Mouse (Mus musculus): Measurements from ENCODE around the gene Fam84b. TPM values are rescaled to one million over a fixed set of nuclear protein-coding genes. Genes with fewer than 3 reads are reported as not detected.
"Not testable (repeated sequence)": the region's sequence is repeated elsewhere in the genome, so short reads cannot be mapped to it uniquely, and the experiment has no call there.

Fam84b gene
- polyA plus RNA-seq (2017; shearing (Covaris generic)), result 1 to 10 TPM; 1.7 to 2.2 TPM

DNA sequence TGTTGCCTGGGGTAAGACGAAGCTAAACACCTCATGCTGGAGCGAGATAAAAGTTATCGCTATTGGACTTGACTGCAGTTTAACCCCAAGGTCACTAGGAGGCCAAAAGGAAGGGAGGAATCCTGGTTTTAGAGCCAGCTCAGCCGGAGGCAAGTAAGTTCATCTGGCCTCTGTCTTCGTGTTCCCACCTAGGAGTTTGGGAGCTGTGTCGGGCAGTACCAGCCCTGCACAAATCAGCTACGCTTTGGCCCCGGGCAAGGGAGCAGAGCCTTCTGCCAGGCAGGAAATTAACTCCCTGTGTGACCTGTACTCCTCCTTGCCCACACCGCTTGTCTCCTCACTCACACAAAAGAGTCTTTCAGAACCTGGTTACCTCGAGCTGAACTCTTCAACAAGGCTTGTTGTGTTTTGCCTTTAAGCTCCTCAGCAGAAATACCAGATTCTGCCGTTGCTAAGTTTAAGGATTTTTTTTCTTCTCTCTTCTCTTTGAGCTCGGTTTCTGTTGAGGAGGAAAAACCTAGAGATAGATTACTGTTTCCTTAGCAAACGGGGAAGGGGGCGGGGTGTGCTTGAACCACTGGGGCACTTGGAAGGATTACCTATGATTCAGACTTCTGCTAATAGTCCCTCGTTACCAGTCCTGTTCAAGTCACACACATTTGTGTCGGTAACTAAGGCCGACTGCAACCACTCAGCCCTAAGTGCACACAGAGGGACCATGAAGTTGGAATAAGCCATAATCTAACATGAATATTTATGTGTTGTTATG is at the start of gene Fam84b:
Fam84b (minus strand) TSS at position 548 of the 769 bp plus-strand sequence.
- no peak for ATAC-seq

DNA sequence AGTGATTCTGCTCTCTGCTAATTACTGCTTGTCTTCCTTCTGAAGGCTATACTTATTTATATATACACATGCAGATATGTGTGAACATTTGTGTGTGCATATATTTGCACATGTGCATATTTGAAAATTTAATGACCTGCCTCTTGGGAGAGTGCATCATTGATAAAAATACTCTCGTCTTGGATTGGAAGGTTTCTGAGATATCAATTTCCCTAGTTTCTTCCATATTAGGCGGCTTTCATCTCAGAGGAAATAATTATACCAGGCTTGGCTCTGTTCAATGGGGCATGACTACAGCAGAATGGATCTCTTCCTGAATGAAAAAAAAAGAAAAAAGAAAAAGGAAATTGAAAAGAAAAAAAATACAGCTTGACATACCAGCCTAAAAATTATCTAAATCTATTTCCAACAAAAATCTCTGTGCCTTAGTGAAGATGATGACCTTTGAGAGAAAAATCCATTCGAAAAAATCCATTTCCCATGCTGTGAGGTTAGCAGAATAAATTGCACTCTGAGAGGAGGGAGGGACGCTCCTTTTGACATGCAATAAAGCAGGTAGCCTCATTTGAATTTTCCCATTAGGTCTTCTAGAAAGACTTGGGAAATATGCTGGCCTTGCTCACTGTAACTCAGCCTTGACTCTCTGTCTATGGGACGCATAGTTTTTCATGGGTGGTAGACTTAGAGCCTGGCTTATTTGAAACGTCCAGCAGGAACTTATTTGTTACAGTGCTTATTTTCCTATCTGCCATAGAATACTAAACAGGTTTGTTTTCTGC is 44.8 kb upstream of the Fam84b start:
- ATAC-seq, result no peak

DNA sequence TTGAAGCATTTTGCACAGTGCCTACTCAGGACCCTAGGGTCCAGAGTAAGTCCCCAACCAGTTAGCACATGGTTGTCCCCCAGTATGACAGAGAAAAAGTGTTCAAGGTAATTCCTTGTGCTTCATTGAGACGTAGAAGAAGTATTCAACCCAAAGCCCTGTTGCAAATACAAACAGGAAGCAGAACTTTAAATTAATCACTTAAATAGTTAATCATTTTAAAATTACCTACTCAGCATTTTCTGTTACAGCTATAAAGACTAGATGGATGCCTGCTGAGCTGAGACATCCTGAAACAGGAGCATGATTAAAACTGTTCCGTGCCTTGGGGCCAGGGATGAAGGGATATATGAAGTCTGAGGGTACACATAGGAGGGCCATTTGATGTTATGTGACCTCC is 42.5 kb upstream of the Fam84b start:
- ATAC-seq, result no peak

DNA sequence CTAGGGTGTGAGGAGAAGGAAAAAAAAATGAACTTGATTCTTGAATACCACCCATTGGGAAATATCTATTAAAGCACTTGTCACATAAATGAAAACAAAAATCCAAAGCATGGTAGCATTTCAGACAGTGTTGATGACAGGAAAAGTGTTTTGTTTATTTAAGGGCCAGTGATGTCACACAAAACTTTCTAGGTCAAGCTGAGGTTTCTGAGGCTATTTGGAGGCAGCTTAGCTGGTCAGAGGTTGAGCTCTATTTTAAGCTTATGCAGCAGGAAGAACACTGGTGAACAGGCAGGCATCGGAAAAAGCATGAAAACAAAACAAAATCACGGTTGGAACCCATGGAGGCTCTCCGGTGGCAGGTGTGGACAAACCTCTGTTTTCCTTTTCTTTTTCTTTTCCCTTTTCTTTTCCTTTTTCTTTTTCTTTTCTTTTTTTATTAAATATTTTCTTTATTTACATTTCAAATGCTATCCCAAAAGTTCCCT is 39.4 kb upstream of the Fam84b start:
- ATAC-seq, result no peak

DNA sequence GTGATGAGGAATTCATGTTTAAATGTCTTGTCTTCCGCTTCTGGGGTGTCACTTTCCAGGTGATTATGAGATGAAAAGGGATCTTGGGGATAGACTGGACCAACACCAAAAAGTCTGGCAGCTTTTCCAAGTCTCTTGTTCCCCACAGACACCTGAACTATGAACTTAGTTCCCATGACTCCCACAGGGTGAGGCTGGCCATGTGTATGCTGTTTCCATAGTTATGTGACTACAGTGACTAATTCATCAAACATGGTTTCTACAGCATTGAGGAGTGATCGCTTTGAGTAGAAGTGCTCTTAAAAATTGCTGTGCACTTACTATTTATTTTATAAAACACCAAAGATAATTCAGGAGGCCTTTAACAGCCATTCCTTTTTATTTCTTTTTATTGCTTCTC is 35.1 kb upstream of the Fam84b start:
- ATAC-seq, result no peak

DNA sequence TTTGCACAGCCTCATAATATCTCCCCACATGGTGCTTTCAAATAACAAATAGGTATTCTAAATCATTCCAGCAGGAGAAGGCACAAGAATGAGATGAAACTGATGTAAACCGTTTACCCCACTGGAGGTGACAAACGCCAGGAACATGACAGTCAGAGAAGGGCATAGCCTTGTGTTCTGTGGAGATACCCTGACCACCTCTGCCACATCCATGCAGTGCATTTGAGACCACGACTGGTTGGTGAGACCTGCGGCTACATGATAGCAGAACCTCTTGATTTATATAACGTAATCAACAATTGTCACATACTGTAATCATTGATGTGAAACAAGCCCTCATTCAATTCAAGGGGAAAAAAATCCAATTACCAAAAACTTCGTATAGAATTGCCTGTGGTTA is 22.1 kb upstream of the Fam84b start:
- ATAC-seq, result no peak

DNA sequence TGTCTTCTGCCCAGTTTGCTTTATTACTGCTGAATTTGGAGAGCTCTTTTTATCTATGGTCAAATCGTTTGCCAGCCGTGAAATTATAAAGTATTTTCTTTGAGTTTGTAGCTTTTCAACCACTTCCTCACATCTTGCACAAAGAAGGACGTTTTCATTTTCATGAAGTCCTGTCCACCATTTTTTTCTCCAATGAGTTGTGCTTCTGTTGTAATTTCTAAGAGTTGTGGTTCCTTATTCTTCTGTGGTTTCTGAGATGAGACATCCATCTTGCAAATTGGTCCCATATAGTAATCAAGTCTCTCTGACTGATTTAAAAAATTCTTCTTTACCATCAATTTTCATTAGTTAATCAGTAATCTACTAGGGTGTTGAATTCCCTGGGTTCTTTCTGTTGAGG is 8.8 kb upstream of the Fam84b start:
- no peak for ATAC-seq

DNA sequence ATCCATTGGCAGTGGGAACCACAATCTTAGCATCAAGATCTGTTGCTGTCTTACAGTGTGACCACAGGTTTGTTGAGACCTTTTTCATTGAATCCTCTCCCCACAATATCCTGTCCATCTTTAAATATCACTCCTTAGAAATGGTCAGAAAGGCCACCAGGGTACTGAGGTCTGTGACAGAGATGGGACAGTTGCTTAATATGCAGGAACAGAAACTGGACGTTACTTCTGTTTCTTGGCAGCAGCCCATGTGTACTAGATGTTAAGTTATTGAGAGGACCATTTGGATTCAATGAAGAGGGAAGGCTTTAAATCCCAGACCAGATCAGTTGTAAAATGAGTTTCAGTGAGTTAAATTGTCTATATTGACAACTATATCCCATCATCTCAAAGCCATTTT is 1.5 kb upstream of the Fam84b start:
- no peak for ATAC-seq

DNA sequence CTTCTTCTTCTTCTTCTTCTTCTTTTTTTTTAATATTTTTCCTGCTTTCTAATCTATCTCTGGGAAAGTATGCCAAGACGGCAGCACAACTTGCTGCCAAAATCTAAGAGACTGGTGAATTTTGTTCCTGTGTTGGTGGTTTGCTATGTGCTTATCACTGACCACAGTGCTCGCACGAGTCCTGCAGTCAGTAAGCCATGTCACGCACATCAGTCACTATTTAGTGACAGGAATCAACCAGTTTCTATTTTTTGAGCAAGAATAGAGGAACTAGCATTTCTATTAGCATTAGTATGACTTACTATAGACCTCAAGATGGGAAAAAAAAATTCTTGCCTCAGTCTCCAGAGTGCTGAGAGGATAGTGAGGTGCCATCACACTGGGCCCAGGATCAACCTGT is 573 bp upstream of the Fam84b start:
- ATAC-seq, result no peak

DNA sequence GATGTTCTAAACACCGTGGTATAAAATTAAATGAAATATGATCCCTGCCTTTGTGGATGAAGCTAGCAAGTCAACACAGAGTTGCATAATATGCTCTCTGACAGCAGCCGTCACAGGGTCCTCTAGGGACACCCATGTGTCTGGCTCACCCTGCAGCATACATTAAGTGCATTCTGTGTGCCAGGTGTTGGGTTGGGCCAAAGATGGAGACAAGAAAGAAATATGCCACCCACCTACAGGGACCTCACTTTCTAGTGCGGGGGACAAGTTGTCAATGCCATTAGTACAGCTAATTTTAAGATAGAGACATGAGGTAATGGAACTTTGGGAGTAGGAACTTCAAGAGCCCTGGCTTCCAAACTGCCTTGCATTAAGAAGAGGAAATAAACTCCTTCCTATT is 4.9 kb downstream of the Fam84b start:
- no peak for ATAC-seq

DNA sequence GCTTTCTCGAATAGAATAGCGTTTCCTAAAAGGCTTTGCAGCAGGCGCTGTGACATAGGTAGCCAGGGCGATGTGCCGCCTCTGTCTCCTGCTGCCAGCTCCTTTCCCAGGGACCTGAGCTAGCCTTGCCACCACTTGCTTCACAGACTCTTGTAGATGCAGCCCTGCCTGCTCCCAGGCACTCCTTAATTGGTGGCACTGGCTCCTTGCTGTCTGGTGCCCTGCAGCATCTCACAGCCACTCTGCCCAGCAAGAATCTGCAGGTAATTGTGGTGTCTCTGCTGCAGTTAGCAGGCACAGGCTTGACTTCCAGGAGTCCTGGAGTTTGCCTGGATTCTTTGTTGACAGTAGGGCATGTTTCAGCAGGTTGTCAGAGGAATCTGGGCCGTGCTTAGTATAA is 7.3 kb downstream of the Fam84b start:
- ATAC-seq, result no peak

DNA sequence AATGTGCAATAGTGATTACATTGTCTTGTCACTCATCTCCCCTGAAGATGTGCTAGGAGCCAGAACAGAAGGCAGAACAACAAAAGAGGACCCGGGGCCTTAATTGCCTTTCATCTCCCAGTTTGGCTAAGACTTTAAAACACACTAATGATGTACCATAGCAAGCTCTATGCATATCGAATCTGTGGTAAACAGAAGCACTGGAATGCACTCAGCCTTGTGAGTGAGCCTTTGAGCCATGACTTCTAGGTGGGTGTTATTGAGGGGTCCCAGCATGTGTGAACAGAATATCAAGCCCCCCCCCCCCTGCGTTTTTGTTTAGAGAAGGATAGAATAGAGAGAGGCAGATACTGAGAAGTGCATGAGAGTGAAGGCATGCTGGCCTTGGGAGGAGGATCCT is 7.7 kb downstream of the Fam84b start:
- ATAC-seq, result no peak

DNA sequence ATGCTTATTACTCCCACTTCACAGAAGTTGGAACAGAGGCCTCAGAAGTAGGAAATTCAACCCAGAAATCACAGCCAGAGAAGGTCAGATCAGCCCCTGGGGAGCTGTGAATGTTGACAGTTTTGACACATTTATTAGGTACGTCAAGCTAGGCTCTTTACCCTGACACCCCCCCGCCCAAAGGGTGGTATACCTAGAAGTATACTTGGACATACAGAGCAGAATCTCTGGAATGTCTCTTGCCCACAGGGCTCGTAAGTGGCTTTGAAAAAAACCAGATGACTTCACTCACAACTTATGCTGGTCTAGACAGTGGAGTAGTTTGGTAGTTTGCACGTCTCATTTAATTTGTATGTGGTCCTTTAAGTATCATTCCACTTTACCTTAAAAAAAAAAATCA is 11.8 kb downstream of the Fam84b start:
- no peak for ATAC-seq

DNA sequence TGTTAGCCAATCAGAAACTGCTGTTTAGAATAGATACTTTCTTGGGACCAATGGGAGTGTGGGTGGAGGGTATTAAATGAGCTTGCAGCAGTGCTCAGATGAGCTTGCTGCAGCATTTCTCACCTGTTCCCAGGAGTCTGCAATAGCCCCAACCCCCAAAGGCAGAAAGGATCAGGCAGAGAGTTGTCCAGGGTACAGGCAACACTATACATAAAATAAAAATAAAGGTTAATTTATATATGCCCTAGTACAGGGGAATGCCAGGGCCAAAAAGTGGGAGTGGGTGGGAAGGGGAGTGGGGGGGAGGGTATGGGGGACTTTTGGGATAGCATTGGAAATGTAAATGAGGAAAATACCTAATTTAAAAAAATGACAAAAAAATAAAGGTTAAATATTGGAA is 12.3 kb downstream of the Fam84b start:
- not testable (repeated sequence) for ATAC-seq

DNA sequence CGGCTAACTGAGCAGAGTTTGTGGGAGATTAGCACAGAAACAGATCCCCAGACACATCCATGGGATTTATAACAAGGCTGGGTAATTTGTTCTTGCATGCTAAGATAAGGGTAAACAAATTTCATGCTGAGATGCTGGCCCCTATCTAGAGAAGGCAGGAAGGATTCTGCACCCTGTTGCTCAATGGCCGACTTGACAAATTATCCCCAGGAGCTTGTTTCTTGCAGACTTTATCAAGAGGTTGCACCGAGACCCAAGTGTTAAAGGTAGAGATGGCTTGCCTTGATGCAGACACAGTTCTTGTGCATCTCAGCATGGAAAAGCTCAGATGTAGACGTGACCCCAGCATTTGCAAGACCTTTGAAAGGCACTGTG is 13.3 kb downstream of the Fam84b start:
- no peak for ATAC-seq

DNA sequence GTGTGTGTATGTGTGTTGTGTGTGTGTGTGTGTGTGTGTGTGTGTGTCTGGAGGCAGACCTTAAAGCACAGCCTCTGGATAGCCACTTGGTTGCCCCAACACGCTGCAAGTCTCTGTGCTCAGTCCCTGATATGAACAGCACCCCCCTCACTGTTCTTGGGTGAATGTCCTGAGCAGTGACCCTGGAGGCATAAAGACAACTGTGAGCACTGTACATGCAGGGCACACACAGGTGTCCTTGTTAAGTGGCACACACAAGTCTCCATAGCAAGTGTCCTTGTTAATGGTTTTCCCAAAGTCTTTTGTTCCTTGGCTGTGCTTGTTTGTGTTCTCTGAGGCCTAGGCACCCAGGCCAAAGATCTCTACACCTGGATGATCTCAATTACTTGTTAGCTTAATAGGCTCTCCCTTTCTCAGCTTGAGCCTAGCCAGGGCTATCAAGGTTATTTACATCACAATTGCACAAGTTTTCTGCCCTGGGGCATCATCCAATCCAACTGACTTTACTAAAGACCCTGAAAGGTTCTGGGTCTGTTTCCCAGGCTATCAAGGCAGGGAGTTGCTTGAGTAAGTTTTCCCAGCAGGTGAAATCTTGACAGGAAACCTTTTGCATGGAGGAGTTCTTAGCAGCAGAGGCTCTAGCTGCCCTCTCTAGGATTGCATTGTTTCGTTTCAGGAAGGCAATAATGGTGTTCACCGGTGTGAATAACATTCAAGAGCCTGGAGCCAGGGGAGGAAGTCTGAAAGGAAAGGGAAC is 13.9 kb downstream of the Fam84b start:
- ATAC-seq, result no peak

DNA sequence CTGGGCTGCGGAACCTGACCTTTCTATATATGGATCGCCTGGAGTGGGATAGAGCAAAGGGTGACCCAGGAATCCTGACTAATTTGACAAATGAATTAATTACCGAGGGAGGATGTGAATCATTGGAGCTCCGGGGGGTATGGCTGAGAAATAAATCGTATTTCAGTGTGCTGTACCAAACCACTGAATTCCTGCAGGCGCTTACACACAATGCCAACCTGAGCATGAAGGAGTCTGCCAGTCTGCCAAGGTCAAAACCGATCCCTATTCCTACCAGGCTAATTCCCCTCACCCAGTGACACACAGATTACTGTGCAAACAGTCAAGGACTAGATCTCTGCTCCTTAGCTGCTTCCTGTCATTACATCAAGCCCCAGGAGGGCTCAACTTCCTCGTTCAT is 15.4 kb downstream of the Fam84b start:
- ATAC-seq, result no peak

DNA sequence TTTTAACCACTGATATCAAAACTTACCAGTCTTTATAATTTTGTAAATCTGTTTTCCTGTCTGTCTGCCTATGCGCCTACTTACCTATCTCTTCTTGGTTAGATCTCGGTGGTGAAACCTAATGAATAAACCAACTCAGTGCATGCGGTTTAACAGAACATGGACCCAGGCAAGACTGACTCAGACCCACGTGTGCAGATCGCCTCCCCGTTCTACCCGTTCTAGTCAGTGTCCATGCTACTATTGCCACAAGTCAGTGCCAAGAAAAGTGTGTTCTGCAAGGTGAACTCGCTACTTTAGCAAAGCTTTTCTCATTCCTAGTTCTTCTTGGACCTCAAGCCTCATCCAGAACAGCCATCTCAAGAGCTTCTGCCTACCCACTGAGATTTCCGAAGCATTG is 15.9 kb downstream of the Fam84b start:
- ATAC-seq, result no peak

DNA sequence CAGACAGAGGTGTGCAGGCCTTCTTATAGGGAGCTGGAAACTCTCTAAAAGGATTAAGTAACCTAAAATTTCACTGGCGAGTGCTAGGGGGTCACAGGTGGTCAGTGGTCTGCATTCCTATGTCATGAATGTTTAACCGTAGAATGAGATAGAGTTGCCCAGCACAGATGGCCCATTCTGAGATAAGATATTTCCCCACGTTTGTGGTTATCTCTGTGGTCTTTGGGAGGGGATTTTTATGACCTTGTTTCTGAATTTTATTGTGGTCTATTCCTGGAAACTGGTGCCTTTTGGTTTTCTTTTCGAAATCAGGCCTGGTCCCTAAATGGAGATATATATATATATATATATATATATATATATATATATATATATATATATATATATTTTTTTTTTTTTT is 17.3 kb downstream of the Fam84b start:
- no peak for ATAC-seq

DNA sequence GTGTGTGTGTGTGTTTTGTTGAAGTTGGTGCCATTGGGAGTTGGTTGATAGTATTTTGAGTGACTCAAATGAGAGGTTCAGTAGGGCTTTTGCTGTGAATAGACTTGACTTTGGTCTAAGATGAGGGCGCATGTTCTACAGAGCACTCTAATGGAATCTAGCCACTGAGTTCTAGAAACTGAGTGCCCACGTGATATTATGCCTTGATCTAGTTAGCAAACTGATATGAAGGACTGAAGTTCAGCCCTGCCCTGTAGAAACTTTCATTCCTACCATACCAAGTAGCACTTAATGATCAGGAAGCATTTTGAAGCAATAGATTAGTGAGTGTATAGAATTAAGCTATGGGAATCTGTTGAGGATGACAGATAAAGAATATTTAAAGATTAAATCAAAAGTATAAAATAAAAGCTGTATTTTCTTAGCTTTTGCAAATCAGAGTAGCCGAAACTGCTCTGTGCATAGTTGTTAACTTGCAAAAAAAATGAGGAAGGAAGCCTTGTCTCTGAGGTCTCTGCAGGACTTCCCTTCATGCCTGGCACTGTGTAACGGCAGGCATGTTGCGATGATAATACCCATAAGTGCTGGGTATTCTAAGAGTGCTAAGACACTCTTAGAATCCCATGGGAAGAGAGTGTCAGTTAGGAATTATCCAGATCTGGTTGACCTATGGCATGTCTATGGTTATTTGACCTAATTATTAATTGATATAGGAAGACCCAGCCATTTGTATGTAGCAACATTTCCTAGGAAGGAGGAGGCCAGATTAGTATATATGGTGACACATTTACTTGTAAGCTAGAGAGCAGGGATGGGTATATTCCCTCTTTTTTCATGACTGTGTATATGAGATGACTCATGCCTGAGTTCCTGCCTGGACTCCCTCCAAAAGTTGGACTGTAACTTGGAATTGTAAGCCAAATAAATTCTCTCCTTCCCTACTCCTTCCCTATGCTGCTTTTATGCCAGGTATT is 18.7 kb downstream of the Fam84b start:
- no peak for ATAC-seq

DNA sequence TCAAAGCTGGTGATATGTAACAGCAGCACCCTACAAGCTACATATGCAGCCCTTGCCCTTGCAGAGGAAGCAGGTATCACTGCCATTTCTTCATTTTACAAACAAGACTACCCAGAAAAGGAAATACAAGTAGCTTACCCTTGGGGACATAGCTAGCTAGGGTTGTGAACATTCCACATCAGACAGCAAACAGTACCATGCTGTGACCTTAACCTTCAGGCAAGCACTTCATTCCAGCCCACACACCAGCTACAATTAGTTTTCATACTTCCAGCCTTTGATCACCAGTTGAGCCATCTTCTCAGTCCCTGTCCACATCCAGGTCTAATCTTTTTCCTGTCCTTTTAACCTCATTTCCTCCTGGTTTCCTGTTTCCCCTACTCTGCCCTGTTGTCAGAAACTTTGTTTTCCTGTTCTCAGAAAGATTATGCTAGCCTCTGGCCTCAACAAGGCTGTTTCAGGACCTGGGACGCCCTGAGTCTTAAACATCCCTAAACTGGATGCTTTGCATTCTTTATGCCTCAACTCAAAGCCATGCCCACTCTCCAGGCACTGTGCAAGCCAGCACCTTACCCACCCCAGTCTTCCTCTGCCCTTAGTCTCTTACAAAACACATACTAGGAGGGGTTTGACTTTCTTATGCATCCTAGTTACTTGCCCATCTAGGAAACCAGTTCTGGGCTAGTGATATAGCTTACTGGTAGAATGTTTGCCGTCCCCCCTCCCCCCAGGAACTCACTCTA is 19.9 kb downstream of the Fam84b start:
- no peak for ATAC-seq

Data from CD4-positive, CD25-positive, alpha-beta regulatory T cell, adult 4 months (primary cell).